Mouse (Mus musculus) bone marrow, adult 2 months (tissue): Measurements from ENCODE around the gene Tbr1. TPM values are rescaled to one million over a fixed set of nuclear protein-coding genes. Genes with fewer than 3 reads are reported as not detected.

ENCODE experiments used
- H3K27ac ChIP-seq: fragments of 200-500 bp; 2 replicates; pipeline ENCODE4 v1.5.1; 2012; ENCODE audit warnings: low read depth, mild to moderate bottlenecking, control low read depth, inconsistent platforms, low read length; ENCODE audit not compliant: control insufficient read depth, poor library complexity, insufficient read depth
- H3K4me1 ChIP-seq: fragments of 200-500 bp; 2 replicates; pipeline ENCODE4 v1.6.1; 2011; ENCODE audit warnings: low read length; ENCODE audit not compliant: control insufficient read depth, insufficient read depth
- H3K4me3 ChIP-seq: fragments of 200-500 bp; replicated peaks from 2 replicates; pipeline ENCODE3; 2011; ENCODE audit warnings: mild to moderate bottlenecking, low read depth, low read length, control low read depth; ENCODE audit not compliant: control insufficient read depth
- CTCF ChIP-seq: fragments of 200-500 bp; IDR thresholded peaks from 2 replicates; pipeline ENCODE4 v1.5.1; 2011; ENCODE audit warnings: low read length, control low read depth; ENCODE audit not compliant: control insufficient read depth, insufficient read depth
- POLR2A ChIP-seq: fragments of 200-500 bp; IDR thresholded peaks from 2 replicates; pipeline ENCODE4 v1.6.1; 2011; ENCODE audit warnings: low read depth, mild to moderate bottlenecking, control low read depth, low read length, borderline replicate concordance; ENCODE audit not compliant: control insufficient read depth
- WGBS: fragments of 180-500 bp; shearing (Covaris S2); methylation state at CpG from one replicate; pipeline ENCODE4 v1.1.7; 2018; 5-methylcytosine and 5-hydroxymethylcytosine counted together
- polyA plus RNA-seq: library from polyadenylated mRNA; stranded (reverse); fragments of >200 nt; gene quantifications from 2 replicates; pipeline ENCODE4 v1.2.4, GENCODE M21; 2011; ENCODE audit warnings: low replicate concordance; ENCODE audit not compliant: missing spikeins, insufficient read depth, insufficient read length

The Tbr1 gene
- polyA plus RNA-seq, 1 experiment, result not detected

DNA sequence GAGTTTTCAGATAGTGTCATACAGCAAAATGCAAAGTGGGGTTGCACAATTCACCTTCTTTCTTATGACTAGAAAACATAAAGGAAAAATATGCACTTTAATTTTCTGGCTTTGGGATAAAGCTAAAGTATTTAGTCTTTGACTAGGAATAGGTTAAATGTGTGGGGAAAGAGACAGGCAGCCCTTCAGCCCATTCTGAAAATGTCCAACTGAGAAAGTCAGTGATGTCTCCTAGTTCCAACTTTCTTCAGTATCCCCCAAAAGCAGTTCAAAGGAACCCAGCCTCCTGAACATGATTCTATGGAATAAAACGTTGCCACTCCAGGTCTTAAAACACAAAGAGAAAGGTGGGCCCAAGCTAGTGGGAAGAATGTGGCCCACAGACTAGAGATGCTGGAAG is 6.7 kb downstream of the Tbr1 start:
- no peak for TF ChIP-seq CTCF
- TF ChIP-seq POLR2A, result no peak
- no peak overlapping the region for H3K27ac ChIP-seq
- H3K4me1 ChIP-seq, result no peaks in the 10 kb centered on the region; the same call in 1 of the 2 replicates
- H3K4me3 ChIP-seq, result no peak overlapping the region
- WGBS, result 10% methylated on average over 1 of the region's 1 CpGs

DNA sequence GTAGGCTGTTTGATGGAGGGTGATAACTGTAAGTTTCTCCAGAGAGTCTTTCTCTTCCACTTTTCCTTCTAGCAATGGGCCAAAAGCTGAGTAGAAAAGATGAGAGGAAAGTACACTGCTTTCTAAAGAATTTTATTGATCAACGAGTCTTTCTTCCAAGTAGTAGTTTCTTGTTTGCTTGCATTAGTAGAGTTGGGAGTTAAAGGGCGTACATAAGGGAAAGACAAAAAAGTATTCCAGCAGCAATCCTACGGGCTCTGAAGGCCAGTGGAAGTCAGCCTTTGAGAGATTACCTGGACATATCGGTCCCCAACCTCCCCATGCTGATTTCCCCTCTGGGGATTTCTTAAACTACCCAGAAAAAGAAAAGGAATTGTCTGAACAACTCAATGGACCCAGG is 8.0 kb downstream of the Tbr1 start:
- no peaks in the 10 kb centered on the region; the same call in 1 of the 2 replicates for H3K4me1 ChIP-seq
- no peak overlapping the region for H3K4me3 ChIP-seq
- no peak overlapping the region for H3K27ac ChIP-seq
- WGBS, result 51% methylated on average over 4 of the region's 4 CpGs
- no peak for TF ChIP-seq CTCF
- TF ChIP-seq POLR2A, result no peak

DNA sequence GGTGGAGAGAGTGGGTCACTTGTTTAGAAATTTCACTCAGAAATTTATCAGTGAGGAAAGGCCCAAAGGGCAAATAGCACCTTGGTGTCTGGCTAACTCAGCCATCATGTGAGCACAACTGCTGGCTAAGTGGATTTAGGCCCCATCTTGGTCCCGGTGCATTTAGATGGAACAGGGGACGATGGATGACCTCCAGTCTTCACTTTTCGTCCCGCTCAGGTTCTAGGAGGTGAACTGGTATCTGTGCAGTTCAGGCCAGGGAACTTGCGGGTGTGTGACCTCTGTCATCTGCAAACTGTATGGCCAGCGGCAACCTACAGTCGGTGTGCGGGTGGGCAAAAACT is 8.4 kb downstream of the Tbr1 start:
- Histone ChIP-seq H3K4me3 (no peak overlapping the region), H3K4me1 (no peaks in the 10 kb centered on the region; the same call in 1 of the 2 replicates)
- WGBS, result 28% methylated on average over 8 of the region's 8 CpGs

DNA sequence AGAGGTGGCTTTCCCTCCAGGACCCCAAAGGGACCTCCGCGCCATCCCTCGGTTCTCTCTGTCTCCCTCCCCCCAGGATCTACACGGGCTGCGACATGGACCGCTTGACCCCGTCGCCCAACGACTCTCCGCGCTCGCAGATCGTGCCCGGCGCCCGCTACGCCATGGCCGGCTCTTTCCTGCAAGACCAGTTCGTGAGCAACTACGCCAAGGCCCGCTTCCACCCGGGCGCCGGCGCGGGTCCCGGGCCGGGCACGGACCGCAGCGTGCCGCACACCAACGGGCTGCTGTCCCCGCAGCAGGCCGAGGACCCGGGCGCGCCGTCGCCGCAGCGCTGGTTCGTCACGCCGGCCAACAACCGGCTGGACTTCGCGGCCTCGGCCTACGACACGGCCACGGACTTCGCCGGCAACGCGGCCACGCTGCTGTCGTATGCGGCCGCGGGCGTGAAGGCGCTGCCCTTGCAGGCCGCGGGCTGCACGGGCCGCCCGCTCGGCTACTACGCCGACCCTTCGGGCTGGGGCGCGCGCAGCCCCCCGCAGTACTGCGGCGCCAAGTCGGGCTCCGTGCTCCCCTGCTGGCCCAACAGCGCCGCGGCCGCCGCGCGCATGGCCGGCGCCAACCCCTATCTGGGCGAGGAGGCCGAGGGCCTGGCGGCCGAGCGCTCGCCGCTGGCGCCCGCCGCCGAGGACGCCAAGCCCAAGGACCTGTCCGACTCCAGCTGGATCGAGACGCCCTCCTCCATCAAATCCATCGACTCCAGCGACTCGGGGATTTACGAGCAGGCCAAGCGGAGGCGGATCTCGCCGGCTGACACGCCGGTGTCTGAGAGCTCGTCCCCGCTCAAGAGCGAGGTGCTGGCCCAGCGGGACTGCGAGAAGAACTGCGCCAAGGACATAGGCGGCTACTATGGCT is 9.0 kb downstream of the Tbr1 start:
- WGBS, result 2% methylated on average over 121 of the region's 121 CpGs

More for the DNA sequence above, 8.4 kb downstream of the Tbr1 start:
- TF ChIP-seq POLR2A (no peak), CTCF (no peak)
- no peak overlapping the region for H3K27ac ChIP-seq

DNA sequence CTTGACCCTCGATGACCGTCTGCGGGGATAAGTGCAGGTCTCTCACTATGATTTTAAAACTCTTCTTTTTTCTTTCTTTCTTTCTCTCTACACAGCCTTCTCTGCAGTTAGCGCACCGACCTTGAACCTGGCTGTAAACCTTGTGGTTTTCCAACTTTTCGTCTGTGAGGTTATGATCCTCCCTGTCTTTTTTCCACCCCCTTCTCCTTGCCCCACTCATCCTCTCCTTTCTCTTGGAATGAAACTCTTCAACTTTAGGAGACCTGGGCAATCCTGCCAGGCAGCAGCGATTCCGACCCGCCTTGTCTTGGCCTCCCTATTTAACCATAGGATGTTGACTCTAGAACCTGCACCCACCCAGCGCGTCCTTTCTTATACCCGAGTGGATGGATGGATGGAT is 9.8 kb downstream of the Tbr1 start:
- Histone ChIP-seq H3K4me3 (no peak overlapping the region), H3K27ac (no peak overlapping the region), H3K4me1 (no peaks in the 10 kb centered on the region; the same call in 1 of the 2 replicates)
- WGBS, result 6% methylated on average over 12 of the region's 12 CpGs
- TF ChIP-seq CTCF (no peak), POLR2A (no peak)

More for the DNA sequence above, 9.0 kb downstream of the Tbr1 start:
- no peak overlapping the region for H3K27ac ChIP-seq
- H3K4me3 ChIP-seq, result no peak overlapping the region
- no peaks in the 10 kb centered on the region; the same call in 1 of the 2 replicates for H3K4me1 ChIP-seq
- TF ChIP-seq POLR2A (no peak), CTCF (no peak)

DNA sequence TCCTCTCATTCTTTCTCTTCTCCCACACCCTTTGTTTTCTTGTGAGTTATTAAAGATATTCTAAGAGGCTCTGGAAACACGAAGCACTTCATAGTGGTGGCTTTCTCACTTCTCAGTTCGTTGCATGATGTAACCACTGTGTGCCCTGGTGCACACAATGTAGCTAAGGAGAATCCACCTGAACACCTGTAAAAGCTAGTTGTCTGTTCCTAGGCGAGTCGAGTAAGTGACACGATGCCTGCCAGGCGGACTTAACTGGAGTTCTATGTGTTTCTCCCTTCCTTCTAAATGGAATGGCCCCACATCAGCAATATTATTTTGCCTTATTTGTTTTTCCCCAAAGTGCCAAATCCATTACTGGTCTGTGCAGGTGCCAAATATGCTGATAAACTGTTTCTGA is 10.4 kb downstream of the Tbr1 start:
- WGBS, result 16% methylated on average over 6 of the region's 6 CpGs

DNA sequence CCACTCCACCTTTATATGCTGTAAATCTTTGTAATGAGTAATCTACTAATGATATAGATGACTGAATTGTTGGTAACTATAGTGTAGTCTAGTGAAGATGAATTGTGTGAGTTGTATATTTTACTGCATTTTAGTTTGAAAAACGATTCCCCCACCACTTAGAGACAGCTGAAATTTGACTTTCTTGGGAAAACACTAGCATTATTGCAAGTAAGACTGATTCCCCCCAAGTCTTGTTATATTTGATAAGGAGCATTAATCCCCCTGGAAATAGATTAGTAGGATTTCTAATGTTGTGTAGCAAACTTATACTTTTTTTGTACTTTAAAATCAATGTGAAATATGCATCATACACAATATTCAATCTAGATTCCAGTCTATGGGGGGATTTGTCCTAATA is 10.8 kb downstream of the Tbr1 start:
- Histone ChIP-seq H3K4me1 (no peaks in the 10 kb centered on the region; the same call in 1 of the 2 replicates), H3K4me3 (no peak overlapping the region), H3K27ac (no peak overlapping the region)
- TF ChIP-seq POLR2A (no peak), CTCF (no peak)
- 24% methylated on average over 1 of the region's 1 CpGs for WGBS

More for the DNA sequence above, 10.4 kb downstream of the Tbr1 start:
- H3K4me3 ChIP-seq, result no peak overlapping the region
- no peaks in the 10 kb centered on the region; the same call in 1 of the 2 replicates for H3K4me1 ChIP-seq
- no peak for TF ChIP-seq CTCF
- no peak for TF ChIP-seq POLR2A
- no peak overlapping the region for H3K27ac ChIP-seq

DNA sequence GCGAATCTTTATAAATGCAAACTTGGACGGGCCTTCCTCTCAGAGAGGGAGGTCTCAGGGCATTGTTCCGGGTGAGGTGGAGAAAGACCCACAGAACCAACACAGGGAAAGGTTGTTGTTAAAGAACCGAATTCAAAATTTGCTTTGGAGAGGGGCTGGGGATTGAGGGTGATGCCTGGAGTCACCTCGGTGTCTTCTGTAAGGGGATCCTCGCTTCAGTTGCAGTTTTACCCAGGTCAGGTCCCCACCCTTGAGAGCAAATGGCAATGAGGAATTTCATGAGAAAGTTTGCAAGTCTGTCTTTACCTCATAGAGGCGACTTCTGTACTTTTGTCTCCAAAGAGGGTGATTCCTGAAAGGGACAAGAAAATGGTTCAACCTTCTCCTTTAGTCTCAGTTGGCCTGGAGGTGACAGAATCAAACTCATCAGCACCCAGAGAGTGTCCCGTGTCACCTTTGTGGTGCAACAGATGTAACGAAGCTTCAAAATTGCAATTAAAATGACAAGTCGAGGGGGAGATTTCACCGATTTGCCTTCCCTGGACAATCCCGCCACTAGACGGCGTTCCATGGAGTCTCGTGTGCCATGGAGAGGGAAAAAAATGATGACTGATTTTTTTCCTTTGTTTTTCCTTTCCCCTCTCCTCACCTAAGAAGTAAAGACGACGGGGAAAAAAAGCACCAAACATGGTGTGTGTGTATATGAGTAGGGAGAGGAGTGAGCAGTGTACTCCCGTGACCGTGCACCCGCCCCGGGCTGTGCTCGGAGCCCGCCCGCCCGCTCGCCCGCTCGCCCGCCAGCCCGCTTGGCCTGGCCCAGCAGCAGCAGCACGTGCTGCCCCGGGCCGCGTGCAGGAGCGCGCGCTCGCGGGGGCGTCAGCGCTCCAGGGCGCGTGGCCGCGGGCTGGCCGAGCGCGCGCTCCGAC is 12.1 kb downstream of the Tbr1 start:
- Histone ChIP-seq H3K4me3 (no peak overlapping the region), H3K27ac (no peak overlapping the region), H3K4me1 (no peaks in the 10 kb centered on the region)
- 4% methylated on average over 37 of the region's 50 CpGs for WGBS
- no peak for TF ChIP-seq POLR2A
- no peak for TF ChIP-seq CTCF
